Mouse (Mus musculus) common myeloid progenitor, adult 5-6 weeks (primary cell): ENCODE results near the gene Coa7. TPM values are rescaled to one million over a fixed set of nuclear protein-coding genes. Genes with fewer than 3 reads are reported as not detected.
A peak's percentile ranks its signal among the peaks of the same experiment; 100 is the strongest.

Experiments used
- ATAC-seq: replicated peaks from 2 replicates; pipeline ENCODE4 v1.8.0; 2016; ENCODE audit warnings: low read depth, mild to moderate bottlenecking, moderate TSS enrichment, inconsistent platforms; ENCODE audit not compliant: poor library complexity, severe bottlenecking
- total RNA-seq: library from RNA; stranded (forward); fragments of 200-1000, 187-1606 nt; gene quantifications from 2 replicates; pipeline ENCODE4 v1.2.3, GENCODE M21; 2017

The Coa7 gene
- total RNA-seq: 6.2 and 35.8 TPM in 2 replicates

DNA sequence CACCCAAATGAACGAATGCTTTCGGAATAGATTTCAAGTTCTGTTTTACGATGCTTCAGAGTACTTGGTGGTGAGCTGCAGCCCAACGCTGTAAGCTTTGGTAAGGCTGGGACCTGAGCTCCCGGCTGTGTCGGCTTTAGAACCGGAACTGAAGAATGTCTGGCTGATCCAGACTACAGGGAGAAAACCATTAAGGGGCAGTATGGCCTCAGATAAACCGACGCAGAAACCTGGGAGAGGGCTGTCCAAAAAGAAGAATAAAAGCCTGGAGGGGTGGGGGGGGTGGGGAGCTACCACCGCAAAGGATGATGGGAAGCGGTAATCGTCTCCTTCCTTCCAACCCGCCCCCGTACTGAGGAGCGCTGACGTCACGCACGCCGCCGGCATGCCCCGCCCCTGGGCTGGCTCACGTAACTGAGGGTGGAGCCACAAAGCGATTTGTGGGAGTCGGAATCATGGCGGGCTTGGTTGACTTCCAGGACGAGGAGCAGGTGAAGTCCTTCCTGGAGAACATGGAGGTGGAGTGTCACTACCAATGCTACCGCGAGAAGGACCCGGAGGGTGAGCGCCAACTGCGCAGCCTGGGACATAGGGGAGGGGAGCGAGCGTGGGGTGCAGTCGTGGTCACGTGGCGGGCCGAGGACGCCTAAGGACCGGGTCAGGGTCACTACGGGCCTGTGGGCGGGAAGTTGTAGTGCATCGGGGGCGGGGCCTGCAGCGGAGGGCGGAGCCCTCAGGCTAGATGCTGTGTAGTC, at the start of gene Coa7:
Gene Coa7 (plus strand): TSS at position 411 of the 755 bp plus-strand sequence.
- peak; percentile 93 for ATAC-seq

DNA sequence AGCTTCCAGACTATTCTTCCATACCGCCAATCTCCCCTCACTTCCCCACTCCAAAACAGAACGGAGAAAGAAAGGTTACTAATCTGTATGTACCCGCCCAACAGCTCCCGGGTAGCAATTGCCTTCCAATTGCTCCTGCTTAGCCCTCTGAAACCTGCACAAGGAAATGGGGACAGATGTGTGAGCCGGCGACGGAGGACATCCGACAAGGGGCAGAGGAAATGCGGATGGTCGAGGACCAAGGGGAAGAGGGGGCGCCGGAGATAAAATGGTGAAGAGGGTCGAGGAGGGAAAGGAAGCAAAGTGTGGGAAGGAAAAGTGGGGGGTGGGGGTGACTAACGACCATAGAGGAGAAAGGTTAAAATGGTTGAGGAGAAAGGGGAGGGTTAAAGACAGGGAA, 27.7 kb upstream of the Coa7 start:
- peak; percentile 21 for ATAC-seq

DNA sequence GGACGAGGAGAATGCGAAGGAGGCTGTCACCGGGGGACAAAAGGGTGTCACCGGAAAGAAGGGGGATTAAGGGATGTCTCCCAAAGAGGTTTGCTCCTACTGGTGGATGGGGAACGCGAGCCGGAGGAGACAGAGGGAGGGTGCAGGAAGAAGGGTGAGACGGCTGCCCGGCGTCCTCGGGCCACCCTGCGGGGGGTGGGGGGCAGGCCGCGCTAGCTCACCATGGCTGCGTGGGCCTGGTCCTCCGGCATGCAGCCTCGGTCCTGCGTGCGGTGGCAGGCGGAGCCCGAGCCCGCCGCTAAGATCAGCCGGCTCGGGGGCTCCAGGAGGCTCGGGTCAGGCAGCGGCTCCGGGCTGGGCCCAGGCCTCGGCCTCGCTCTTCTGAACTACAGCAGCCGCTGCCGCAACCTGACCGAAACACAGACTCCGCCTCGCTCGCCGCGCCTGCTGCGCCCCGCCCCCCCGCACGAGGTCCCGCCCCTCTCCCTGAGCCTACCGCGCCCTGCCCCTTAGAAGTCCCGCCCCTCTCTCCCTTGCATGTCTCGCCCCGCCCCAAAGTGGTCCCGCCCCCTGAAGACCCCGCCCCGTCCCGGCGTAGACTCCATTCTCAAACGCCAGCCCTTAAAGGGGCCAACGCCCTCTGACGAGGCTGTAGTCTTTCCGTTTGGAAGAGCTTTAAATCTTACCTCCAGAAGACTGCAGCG, 27.1 kb upstream of the Coa7 start, which contains the start of gene Zyg11b:
Gene Zyg11b (minus strand): TSS at position 427 of the 704 bp plus-strand sequence.
- peak; percentile 92 for ATAC-seq

DNA sequence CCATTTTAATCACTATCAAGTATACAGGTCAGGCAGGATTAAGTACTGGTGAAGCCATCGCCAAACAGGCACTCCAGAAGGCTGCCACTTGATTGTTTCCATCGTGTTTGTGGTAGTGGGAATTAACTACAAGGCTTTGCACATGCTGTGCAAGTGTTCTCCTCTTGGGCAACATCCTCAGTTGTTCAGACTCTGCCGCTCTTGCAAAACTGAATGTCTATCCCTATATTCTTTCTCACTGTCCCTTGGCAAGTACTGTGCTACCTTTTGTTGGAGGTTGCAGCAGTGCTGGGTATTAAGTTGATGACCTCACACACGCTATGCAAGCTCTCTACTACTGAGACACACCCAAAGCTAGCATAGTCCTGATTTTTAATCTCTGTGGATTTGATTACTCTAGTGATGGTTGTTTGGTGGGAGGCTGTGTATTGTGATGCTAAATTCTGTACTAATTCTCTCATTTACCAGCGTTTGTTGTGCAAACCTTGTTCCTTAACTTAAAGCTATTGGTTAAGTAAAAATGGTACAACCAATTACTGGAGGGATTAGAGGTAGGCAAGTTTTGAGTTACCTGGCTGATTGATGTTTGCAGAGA, 25.5 kb upstream of the Coa7 start:
- no peak for ATAC-seq

DNA sequence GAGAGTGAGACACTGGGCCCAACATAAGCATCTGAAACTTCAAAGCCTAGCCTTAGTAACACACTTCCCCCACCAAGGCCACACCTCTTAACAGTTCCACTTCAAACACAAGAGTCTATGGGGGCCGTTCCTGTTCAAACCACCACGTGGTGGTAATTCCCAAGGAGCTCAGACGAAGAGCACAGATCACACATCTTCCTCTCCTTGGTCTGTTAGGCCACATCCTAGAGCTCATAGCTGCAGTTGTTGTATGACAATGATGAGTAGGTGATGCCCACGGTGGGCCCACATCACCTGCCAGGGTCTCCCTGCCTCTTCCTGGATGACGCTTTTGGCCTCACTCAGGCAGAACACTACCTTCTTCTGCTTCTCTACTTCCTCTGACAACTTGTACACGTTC, 17.2 kb upstream of the Coa7 start:
- no peak for ATAC-seq

DNA sequence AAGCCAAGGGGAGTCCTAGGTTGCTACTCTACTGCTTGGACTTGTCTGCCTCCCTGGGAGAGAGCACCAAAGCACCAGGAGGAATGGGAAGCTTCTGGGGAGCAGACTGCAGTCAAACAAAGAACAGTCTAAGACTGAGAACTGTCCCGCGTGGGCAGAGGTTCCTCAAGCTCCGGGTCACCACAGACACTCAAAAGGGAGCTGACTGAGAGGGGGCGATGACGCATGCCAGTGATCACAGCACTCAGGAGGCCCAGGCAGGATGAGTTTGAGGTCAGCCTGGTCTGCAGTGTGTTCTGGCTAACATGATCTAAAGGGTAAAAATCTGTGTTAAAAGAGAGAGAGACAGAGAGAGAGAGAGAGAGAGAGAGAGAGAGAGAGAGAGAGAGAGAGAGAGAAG, 13.9 kb upstream of the Coa7 start:
- ATAC-seq: no peak

DNA sequence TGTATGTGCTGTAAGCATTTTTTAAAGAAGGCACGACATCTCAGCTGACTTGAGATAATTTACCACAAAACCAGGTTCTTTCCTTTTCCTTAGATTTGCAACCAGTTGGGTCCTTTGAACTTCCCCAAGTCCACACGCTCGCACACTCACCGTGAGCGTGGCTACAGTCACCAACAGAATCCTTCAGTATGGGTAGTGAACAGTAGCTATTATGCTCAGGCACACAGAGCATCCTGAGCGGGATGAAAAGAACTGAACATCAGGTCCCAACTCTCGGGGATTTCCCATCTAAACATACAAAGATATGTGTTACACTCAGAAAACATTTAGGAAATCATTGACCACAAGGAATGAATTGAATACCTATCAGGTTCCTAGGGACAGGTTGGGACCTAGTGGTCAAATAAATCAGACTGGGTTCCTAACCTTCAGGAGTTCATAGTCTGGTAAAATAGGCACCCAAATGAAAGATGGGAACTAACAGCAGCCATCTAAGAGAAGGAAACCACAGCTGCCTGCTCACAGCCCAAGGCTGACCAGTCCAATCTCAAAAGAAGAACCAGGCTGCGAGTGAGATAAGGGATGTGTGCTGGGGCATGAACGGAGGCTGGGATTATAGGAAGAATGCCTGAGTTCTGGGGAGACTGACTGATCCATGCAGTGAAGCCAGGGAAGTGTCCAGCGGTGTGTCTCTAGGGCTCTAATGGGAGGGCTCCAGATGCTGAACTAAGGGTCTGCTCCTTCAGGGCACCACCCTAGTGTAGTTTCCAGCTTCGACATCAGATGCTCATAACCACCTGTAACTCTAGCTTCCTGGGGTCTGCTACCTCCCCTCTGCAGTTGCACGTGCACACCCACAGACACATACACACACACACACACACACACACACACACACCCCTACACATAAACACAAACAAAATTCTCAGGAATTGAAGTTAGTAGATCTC, 10.0 kb upstream of the Coa7 start:
- peak; percentile 58 for ATAC-seq

DNA sequence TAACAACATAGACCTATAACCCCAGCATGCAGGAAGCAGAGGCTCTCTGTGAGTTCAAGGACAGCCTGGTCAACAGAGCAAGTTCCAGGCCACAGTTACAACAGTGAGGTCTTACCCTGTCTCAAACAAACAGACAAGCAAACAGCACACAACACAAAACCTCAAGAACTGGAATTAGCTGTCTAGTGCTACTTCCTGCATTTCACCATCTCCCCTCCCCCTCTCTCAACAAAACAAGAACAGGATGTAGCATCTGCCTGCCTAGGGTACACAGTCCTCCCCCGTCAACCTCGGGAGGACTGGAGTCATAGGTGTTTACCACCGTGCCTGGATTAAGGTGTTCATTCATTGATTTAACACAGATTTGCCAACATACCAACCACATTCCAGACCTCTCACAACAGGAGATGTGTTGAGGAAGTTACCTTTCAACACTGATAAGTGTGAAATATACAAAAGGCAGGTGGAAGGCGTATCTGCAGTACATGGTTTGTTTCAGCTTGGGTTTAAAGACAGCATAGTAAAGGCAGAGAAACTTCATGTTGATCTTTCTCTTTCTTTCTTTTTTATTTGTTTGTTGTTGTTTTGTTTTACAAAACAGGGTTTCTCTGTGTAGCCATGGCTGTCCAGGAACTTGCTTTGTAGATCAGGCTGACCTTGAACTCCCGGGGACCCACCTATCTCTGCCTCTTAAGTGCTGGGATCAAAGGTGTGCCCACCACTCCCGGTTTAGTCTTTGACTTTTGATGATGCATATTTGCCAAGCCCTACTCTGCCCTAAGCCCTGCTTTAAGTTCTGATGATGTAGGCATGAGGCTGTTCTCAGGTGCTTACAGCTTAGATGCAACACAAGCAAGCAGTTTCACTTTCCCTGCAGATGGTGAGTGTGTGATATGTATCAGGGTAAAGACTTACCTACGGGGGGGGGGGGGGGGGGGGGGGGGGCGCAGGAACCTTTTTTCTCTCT, 9.0 kb upstream of the Coa7 start:
- 0 out of 2 replicates have a peak, but pooled peaks have one; percentile 50 for ATAC-seq

DNA sequence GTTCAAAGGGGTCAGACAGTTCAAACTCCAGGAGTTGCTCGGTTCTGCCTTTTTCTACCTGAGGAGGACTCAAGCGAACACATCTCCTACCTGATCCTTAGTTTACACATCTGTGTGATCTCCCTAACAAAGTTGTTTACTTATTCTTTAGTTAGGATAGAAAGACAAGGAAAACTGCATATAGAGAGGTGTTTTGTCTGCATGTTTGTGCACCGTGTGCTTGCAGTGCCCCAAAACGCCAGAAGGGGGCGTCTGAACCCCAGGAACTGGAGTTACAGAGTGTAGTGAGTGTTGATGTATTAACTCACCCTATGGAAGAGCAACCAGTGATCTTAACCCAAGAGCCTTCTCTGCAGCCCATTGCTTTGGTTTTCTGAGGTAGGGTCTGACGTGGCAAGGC, 8.2 kb upstream of the Coa7 start:
- no peak for ATAC-seq

DNA sequence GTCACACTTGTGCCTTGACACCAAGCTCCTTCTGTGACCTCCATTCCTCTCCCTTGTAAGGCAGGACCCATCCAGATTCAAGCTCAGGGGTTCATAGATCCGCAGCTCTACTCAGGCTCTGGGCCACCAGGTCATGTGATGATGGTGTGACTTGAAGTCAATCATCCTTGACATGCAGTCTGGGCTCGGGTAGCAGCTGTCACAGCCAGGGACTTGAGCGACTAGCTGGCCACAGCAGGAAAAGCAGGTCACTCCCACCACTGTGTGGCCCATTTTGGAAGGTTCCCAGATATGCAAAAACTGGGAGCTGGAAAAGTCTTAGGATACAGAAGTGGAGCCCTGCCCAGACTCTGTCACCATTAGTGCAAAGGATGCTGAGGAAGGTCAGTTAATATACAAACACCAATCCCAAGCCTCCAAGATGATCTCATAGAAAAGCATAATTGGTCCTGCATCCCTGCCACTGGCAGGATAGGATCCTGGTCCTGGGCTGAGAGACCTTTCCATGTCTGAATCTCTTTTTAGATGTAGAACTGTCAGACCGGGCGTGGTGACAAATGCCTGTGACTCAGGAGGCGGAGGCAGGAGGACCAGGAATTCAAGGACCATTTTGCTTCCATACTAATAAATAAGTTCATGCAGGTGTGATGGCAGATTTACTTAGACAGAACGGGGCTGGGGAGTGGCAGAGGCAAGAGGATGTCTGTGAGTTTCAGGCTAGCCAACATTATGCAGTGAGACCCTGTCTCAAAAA, 7.1 kb upstream of the Coa7 start:
- ATAC-seq: no peak

DNA sequence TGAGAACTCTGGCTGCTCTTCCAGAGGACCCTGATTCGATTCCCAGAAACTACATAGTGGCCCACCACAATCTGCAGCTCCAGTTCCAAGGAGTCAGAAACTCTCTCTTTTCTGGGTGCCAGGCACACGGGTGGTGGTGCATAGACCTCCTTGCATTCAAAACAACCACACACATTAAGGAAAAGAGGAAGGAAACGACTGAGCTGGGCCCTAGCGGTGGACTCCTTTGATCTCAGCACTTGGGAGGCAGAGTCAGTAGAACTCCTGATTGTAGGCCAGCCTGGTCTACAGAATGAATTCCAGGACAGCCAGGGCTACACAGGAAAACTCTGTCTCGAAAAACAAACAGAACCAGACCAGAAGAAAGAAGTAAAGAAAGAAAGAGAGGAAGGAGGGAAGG, 4.4 kb upstream of the Coa7 start:
- 0 out of 2 replicates have a peak, but pooled peaks have one; percentile 28 for ATAC-seq

DNA sequence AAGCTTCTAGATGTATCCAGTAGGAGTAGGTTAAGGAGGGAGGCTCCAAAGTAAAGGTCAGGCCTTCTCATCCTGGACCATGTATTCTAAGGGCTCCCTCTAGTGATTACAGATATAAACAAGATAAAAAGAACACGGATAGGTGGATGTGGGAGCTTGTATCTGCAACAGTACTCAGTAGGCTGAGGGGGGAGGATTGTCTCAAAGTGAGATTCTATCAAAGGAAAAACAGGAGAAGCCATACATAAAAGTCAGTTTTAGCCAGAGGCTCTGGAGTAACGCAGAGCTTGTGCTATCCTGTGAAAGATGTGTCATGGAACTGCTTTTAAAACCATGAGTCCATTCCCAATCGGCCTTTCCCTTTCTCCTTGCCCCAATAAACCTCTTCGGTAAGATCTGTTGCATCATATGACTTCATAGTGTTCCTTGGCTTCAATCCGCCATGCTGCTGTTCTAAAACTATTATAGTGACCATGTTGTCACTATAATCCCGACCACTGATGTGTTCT, 815 bp upstream of the Coa7 start:
- ATAC-seq: no peak

DNA sequence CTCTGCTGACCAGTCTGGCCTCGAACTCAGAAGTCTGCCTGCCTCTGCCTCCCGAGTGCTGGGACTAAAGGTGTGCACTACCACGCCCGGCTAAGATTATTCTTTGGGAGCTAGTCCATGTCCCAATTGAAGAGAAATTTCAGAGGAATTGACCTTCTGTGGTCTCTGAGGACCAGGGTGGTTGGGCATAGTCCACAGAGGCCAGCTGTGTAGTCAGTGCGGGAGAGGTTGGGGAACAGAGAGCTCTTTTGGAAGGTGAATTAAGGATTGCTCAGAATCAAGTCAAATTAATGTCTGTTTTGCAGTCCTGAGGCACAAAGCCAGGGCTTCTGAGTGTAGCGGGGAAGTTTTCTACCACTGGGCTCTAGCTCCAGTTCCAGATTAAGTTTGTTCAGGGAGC, 1.9 kb downstream of the Coa7 start:
- ATAC-seq: no peak

DNA sequence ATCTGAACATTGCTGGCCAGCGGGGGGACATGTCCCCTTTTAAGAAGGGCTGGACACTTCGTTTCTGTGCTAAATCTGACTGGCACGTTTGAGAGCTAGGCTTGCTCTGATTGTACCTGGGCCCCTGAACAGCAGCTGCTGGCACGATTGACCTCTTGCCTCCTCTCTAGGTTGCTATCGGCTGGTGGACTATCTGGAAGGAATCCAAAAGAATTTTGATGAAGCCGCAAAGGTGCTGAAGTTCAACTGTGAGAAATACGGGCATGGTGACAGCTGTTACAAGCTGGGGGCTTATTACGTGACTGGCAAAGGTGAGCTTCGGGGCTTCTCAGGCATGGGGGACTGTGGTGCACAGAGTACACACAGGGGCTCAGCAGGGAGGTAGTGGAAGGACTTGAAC, 4.1 kb downstream of the Coa7 start:
- ATAC-seq: no peak

DNA sequence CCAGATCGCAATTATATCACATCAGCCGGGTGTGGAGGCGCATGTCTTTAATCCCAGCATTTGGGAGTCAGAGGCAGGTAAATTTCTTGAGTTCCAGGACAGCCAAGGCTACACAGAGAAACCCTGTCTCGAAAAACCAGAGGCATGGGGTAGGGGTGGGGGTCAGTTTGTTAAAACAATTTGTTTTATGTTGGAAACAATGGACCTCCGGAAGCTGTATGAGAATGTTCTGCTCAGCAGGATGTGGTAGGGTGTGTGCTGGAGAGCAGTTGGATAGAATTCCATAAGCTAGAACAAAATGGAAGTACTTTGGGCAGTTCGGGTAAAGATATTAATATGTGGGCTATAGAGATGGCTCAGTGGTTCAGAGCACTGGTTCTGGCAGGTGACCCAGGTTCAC, 7.5 kb downstream of the Coa7 start:
- ATAC-seq: no peak

DNA sequence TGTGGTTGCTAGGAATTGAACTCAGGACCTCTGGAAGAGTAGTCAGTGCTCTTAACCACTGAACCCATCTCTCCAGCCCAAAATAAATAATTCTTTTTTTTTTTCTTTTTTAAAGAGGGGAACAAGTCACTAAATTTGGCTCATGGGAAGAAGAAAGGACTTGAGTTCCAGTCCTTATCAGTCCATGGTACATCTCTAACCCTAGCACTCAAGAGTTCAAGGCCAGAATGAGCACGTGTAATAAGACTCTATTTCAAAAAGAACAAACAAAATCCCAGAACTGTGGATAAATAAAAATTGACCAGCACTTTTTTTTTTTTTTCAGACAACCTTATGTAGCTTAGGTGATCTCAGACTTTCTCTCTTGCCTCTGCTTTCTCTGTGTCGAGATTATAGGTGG, 8.8 kb downstream of the Coa7 start:
- no peak for ATAC-seq

DNA sequence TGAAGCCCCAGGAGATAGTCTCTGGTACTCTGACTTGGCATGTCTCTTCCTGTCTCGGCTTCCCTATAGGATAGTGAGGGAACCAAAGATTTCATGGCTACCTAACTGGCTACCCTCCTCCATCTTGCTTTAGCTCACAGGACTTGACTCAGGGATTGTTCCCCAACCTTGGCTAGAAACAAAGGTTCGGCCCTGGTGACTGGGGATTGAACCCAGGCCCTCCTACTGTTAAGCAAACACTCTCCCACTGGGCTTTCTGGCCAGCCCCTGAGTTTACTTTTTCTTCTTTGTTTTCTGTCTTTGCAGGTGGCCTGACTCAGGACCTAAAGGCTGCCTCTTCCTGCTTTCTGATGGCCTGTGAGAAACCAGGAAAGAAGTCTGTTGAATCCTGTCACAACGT, 9.9 kb downstream of the Coa7 start:
- no peak for ATAC-seq

DNA sequence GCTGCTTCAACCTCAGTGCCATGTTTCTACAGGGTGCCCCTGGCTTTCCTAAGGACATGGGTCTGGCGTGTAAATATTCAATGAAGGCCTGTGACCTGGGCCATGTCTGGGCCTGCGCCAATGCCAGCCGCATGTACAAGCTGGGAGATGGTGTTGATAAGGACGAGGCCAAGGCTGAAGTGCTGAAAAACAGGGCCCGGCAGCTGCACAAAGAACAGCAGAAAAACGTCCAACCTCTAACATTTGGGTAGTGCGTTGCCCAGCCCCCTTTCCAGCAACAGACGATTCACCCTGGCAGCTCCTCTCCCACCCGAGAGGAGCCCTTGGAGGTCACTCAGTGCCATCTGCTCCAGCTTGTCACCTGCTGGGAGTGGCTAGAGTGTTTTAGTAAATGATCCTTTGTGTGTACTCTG, 10.4 kb downstream of the Coa7 start:
- ATAC-seq: no peak
